Mouse (Mus musculus): ENCODE results near the gene Polr2b. TPM values are rescaled to one million over a fixed set of nuclear protein-coding genes. Genes with fewer than 3 reads are reported as not detected.
A peak's percentile ranks its signal among the peaks of the same experiment; 100 is the strongest.

Gene Polr2b
- polyA plus RNA-seq, 1 experiment, result 24.3 TPM

DNA sequence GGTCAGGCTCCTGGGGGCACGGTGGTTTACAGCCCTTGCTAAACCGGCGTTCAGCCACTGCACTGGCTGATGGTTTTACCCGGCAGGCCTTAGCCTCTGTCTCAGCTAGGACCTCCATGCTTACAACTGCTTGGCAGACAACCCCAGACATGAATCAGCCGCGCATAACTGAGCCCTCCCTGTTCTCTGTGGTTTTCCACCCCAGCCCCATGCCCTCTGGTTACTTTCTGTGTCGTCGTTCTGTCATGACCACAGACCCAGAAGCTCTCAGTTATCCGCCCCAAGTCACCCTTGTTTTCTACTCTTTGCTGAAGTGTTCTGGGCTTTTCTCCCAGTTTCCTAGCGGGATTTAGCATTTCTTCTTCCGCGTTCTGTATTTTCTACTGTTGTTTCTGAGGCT, 57.7 kb downstream of the Polr2b start:
- Histone ChIP-seq H3K79me3 (ENCODE audit: low read depth) (peaks cover 16% of the 10 kb centered on the region), H3K36me3 (ENCODE audit: control insufficient read depth, insufficient read depth) (peaks cover 4% of the 10 kb centered on the region), H3ac (ENCODE audit: control insufficient read depth, insufficient read length, low read depth) (peak overlapping the region; percentile 4), H3K79me2 (ENCODE audit: control insufficient read depth, insufficient read depth) (peaks cover 68% of the 10 kb centered on the region), H3K4me3 (ENCODE audit: insufficient read depth, poor library complexity, severe bottlenecking) (no peak overlapping the region), H3K27me3 (ENCODE audit: control insufficient read depth, insufficient read depth, insufficient read length) (no peaks in the 10 kb centered on the region)
- peak; percentile 58 for TF ChIP-seq MAX (IDR thresholded peaks at IDR 0.05)
- TF ChIP-seq MYOD1 (IDR thresholded peaks at IDR 0.05; ENCODE audit: control insufficient read depth, insufficient read length, low read depth), result no peak

DNA sequence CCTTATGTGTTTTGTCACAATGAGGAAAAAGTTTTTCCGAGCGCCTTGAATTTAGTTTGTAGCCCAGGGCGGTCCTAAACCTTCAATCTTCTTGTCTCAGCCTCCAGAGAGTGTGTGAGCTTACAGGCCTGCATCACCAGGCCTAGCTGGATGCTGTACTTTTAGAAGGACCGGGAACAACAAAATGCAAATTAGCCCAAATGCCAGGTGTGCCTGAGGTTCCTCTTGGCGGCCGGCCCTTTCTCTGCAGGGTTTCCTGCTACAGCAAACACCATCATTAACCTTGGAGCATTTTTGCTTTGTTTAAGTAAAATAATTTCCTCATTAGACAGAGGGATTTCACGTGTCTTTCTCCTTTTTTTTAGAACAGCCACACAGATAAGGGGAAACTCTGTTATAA, 58.2 kb downstream of the Polr2b start:
- no peak overlapping the region for H3K4me3 ChIP-seq (ENCODE audit: insufficient read depth, poor library complexity, severe bottlenecking)
- H3K79me3 ChIP-seq (ENCODE audit: low read depth), result peaks cover 16% of the 10 kb centered on the region
- H3K36me3 ChIP-seq (ENCODE audit: control insufficient read depth, insufficient read depth), result peaks cover 4% of the 10 kb centered on the region
- TF ChIP-seq MAX (IDR thresholded peaks at IDR 0.05), result no peak
- H3K79me2 ChIP-seq (ENCODE audit: control insufficient read depth, insufficient read depth), result peaks cover 63% of the 10 kb centered on the region
- H3ac ChIP-seq (ENCODE audit: control insufficient read depth, insufficient read length, low read depth), result peak overlapping the region; percentile 36
- H3K27me3 ChIP-seq (ENCODE audit: control insufficient read depth, insufficient read depth, insufficient read length), result no peaks in the 10 kb centered on the region

DNA sequence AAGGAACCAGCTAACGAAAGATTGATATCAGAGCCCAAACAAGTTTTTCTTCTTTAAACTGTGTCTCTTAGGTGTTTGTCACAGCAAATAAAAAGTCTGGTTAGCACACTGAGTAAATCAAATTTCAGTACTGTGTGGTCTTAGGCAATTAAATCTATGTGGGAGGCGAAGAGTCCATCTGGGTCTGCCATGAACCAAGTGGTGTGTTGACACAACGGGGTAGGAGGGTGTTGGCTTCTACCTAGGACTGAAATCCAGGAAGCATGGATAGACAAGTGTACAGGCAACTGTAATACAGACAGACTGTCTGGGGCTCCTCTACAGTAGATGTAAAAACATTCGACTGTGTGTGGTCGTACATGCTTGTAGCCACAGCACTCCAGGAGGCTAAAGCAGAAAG, 59.4 kb downstream of the Polr2b start:
- H3K79me2 ChIP-seq (ENCODE audit: control insufficient read depth, insufficient read depth), result peaks cover 60% of the 10 kb centered on the region
- no peak overlapping the region for H3ac ChIP-seq (ENCODE audit: control insufficient read depth, insufficient read length, low read depth)
- H3K27me3 ChIP-seq (ENCODE audit: control insufficient read depth, insufficient read depth, insufficient read length), result no peaks in the 10 kb centered on the region
- H3K36me3 ChIP-seq (ENCODE audit: control insufficient read depth, insufficient read depth), result peaks cover 4% of the 10 kb centered on the region
- TF ChIP-seq CTCF (IDR thresholded peaks at IDR 0.05; ENCODE audit: control insufficient read depth, insufficient read depth, insufficient read length), result no peak
- H3K79me3 ChIP-seq (ENCODE audit: low read depth), result peaks cover 18% of the 10 kb centered on the region
- H3K4me3 ChIP-seq (ENCODE audit: insufficient read depth, poor library complexity, severe bottlenecking), result no peak overlapping the region

DNA sequence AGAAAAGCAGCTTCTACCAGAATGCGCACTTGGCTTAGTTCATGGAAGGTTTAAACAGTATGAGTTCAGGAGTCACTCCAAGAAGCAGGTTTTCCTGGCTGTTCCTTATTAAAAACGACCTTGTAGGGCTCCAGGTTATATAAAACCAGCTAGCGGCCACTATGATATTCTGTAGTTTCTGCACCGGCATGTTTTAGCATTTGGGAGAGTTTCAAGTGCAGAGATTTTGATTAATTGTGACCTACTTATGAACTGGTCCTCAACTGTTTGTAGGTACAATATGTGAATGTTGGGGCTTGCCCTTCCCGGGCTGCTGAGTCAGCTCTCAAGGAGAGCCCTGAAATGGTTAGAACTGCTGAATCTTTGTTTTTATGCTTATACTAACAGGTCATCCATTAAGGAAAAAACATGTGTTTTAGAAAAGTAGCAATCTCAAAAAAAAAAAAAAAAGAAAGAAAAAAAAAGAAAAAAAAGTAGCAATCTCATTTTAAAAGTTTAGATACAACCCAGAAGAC, 60.5 kb downstream of the Polr2b start:
- Histone ChIP-seq H3ac (ENCODE audit: control insufficient read depth, insufficient read length, low read depth) (no peak overlapping the region), H3K4me3 (ENCODE audit: insufficient read depth, poor library complexity, severe bottlenecking) (no peak overlapping the region), H3K36me3 (ENCODE audit: control insufficient read depth, insufficient read depth) (peaks cover 4% of the 10 kb centered on the region), H3K27me3 (ENCODE audit: control insufficient read depth, insufficient read depth, insufficient read length) (no peaks in the 10 kb centered on the region), H3K79me3 (ENCODE audit: low read depth) (peaks cover 18% of the 10 kb centered on the region), H3K79me2 (ENCODE audit: control insufficient read depth, insufficient read depth) (peaks cover 60% of the 10 kb centered on the region)
- TF ChIP-seq USF1 (IDR thresholded peaks at IDR 0.05; ENCODE audit: low read depth), result no peak
- TF ChIP-seq MYOG (IDR thresholded peaks at IDR 0.05; ENCODE audit: control insufficient read depth, extremely low read depth, insufficient read length), result no peak
- TF ChIP-seq MAX (IDR thresholded peaks at IDR 0.05), result no peak
- no peak for TF ChIP-seq FOSL1 (IDR thresholded peaks at IDR 0.05; ENCODE audit: insufficient read depth, low read length, poor library complexity, severe bottlenecking)
- no peak for TF ChIP-seq CEBPB (IDR thresholded peaks at IDR 0.05; ENCODE audit: low read depth)
- no peak for TF ChIP-seq CTCF (IDR thresholded peaks at IDR 0.05; ENCODE audit: control insufficient read depth, insufficient read depth, insufficient read length)
- TF ChIP-seq MYOD1 (IDR thresholded peaks at IDR 0.05; ENCODE audit: control insufficient read depth, insufficient read length, low read depth), result no peak

DNA sequence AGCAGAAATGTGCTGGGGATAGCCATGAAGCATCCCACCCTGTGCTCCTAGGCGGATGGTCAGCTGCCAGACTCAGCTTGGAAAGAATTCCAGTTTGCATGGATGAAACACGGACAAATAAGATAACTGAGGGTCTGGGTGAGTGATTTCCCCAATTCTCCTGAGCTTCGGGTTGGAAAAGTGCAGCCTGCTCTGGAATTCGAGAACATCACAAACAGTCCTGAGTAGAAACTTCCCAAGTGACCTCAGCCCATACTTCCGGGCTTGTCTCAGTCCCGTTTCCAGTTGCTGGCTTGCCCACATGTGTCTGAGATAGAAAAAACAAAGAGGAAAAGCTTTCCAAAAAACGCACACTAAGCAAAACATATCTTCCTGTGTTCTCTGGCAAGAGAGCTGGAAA, 62.3 kb downstream of the Polr2b start:
- Histone ChIP-seq H3K79me2 (ENCODE audit: control insufficient read depth, insufficient read depth) (peaks cover 48% of the 10 kb centered on the region), H3ac (ENCODE audit: control insufficient read depth, insufficient read length, low read depth) (no peak overlapping the region), H3K4me3 (ENCODE audit: insufficient read depth, poor library complexity, severe bottlenecking) (no peak overlapping the region), H3K79me3 (ENCODE audit: low read depth) (peaks cover 14% of the 10 kb centered on the region), H3K36me3 (ENCODE audit: control insufficient read depth, insufficient read depth) (peaks cover 4% of the 10 kb centered on the region), H3K27me3 (ENCODE audit: control insufficient read depth, insufficient read depth, insufficient read length) (no peaks in the 10 kb centered on the region)
- TF ChIP-seq FOSL1 (IDR thresholded peaks at IDR 0.05; ENCODE audit: insufficient read depth, low read length, poor library complexity, severe bottlenecking), result no peak
- no peak for TF ChIP-seq CTCF (IDR thresholded peaks at IDR 0.05; ENCODE audit: control insufficient read depth, insufficient read depth, insufficient read length)
- TF ChIP-seq MAX (IDR thresholded peaks at IDR 0.05), result no peak
- no peak for TF ChIP-seq CEBPB (IDR thresholded peaks at IDR 0.05; ENCODE audit: low read depth)
- TF ChIP-seq MYOD1 (IDR thresholded peaks at IDR 0.05; ENCODE audit: control insufficient read depth, insufficient read length, low read depth), result no peak

DNA sequence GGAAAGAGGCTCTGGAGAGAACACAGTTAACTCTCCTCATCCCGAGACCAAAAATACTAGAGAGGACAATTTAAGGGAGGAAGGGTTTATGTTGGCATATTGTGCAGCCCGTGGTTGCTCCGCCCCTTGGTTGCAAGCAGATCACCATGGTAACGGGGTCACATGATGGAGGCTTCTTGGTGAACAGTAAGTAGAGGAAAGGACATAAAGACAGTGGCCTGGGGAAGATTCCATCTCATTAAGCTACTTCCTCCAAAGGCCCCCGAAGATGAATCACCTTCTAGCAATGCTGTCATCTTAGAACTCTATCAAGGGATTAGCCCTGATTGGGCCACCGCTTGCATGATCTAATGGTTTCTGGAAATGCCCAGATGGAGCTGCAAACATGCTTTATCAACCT, 62.8 kb downstream of the Polr2b start:
- peaks cover 13% of the 10 kb centered on the region for H3K79me3 ChIP-seq (ENCODE audit: low read depth)
- no peak overlapping the region for H3ac ChIP-seq (ENCODE audit: control insufficient read depth, insufficient read length, low read depth)
- H3K27me3 ChIP-seq (ENCODE audit: control insufficient read depth, insufficient read depth, insufficient read length), result no peaks in the 10 kb centered on the region
- TF ChIP-seq MAX (IDR thresholded peaks at IDR 0.05) (peak; percentile 17), CTCF (IDR thresholded peaks at IDR 0.05; ENCODE audit: control insufficient read depth, insufficient read depth, insufficient read length) (no peak), MYOD1 (IDR thresholded peaks at IDR 0.05; ENCODE audit: control insufficient read depth, insufficient read length, low read depth) (no peak), USF1 (IDR thresholded peaks at IDR 0.05; ENCODE audit: low read depth) (peak; percentile 100), CEBPB (IDR thresholded peaks at IDR 0.05; ENCODE audit: low read depth) (peak; percentile 14), FOSL1 (IDR thresholded peaks at IDR 0.05; ENCODE audit: insufficient read depth, low read length, poor library complexity, severe bottlenecking) (peak; percentile 8), MYOG (IDR thresholded peaks at IDR 0.05; ENCODE audit: control insufficient read depth, extremely low read depth, insufficient read length) (no peak)
- peaks cover 49% of the 10 kb centered on the region for H3K79me2 ChIP-seq (ENCODE audit: control insufficient read depth, insufficient read depth)
- H3K4me3 ChIP-seq (ENCODE audit: insufficient read depth, poor library complexity, severe bottlenecking), result no peak overlapping the region
- H3K36me3 ChIP-seq (ENCODE audit: control insufficient read depth, insufficient read depth), result peaks cover 4% of the 10 kb centered on the region
